Mouse (Mus musculus) cerebellum, adult 2 months (tissue): ENCODE results near the gene Clk2.

Source experiments
- CTCF ChIP-seq: fragments of 200-500 bp; IDR thresholded peaks from 2 replicates; pipeline ENCODE4 v1.5.1; 2011; ENCODE audit warnings: low read depth, mild to moderate bottlenecking, control low read depth, low read length, moderate library complexity, borderline replicate concordance; ENCODE audit not compliant: insufficient read depth
- POLR2A ChIP-seq: fragments of 200-500 bp; IDR thresholded peaks from 2 replicates; pipeline ENCODE4 v1.6.1; 2011; ENCODE audit warnings: low read length, control low read depth, borderline replicate concordance; ENCODE audit not compliant: insufficient read depth

DNA sequence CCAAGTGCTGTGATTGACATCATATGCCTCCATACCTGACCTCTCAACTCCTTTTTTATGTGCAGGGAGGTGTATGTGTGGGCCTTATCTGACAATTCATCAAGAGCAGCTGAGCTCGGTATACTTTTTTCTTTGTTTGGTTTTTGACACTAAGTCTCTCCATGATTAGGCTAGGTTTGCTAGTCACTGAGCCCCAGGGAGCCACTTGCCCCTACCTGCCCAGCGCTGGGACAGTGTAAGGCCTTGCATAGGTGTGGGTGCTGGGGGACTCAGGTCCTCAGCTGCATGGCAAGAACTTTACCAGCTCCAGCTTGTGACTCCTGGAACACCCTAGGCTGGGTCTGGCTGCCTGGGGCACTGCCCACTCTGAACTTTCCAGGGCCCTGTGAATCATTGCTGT is 42.1 kb downstream of the Clk2 start:
- TF ChIP-seq POLR2A = no peak
- no peak for TF ChIP-seq CTCF
